Mouse (Mus musculus) gastrocnemius, adult 2 months (tissue): ENCODE results near the gene Ccrl2. TPM values are rescaled to one million over a fixed set of nuclear protein-coding genes. Genes with fewer than 3 reads are reported as not detected.

Experiments used
- DNase-seq: peaks from one replicate; pipeline ENCODE4 v3.0.0; 2022
- H3K27ac ChIP-seq: fragments of 200-600 bp; 2 replicates; pipeline ENCODE4 v1.8.1; 2022; ENCODE audit warnings: mild to moderate bottlenecking
- H3K4me3 ChIP-seq: fragments of 200-600 bp; 2 replicates; pipeline ENCODE4 v1.8.1; 2022; ENCODE audit warnings: mild to moderate bottlenecking, moderate library complexity
- CTCF ChIP-seq: fragments of 200-600 bp; IDR thresholded peaks from 2 replicates; pipeline ENCODE4 v1.8.1; 2022; ENCODE audit warnings: antibody characterized with exemption, mild to moderate bottlenecking, moderate library complexity
- intact Hi-C: fragments of 180-260 bp; cut with DNase I; formaldehyde crosslinking; loops from one replicate; pipeline ENCODE4 v1.15.1; 2025
- total RNA-seq, 2 experiments: library from RNA; stranded (reverse); gene quantifications; 2 replicates each; pipeline ENCODE4 v1.2.3; 2021

The Ccrl2 gene
- total RNA-seq, 2 experiments from 2014 or later = 3.1 to 4.0 TPM

DNA sequence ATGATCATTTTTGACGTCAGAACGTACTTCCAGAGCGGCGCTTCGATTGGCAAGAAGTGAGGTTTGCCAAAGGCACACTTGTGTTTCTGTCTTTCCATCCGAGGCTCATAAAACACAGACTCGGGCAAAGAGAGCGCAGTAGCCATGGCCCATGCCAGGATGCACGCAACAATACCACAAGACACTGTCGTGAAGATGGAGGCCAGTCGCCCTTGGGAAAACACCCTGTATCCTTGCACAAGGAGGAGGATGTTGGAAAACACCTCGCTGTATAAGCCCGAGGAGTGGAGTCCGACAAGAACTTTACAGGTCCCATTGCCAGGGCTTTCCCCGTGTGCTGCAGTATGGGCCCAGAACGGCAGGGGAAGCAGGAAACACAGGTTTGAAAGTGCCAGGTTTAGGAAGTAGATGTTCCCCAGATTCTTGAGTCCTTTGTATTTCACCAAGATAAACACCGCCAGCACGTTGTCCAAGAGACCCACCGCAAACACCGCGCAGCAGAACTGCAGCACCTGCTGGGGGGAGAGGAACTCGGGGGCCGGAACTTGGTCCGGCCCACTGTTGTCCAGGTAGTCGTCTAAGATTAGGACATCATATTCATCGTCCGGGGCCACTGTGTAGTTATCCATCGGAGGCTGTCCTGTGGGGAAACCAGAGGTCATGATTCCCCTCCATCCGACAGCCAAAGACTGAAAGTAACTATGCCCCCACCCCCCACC, 1.4 kb downstream of the Ccrl2 start:
- intact Hi-C loops = no loop called here
- no peak; the same call in 1 of the 2 replicates for TF ChIP-seq CTCF
- Histone ChIP-seq H3K4me3 (peak overlapping the region; percentile 84), H3K27ac (peak overlapping the region; percentile 94)
- no peak for DNase-seq

DNA sequence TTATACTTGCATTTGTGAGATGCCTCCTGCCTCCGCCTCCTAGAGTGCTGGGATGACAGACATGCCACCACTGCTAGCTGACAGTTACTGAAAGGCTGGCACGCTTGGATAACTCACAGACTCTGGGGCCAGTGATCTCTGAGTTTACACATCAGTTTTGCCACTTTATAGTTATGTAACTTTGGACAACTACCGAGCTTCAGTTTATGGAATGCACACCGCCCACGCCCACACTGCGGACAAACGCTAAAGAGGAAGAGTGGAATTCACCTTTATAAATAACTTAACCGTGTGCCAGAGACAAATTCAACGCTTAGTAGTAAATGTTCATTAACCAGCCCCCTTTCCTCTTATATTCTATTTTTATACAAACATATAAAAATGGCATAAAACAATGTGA, 2.4 kb downstream of the Ccrl2 start:
- Histone ChIP-seq H3K27ac (no peak overlapping the region), H3K4me3 (peak overlapping the region; percentile 84)
- DNase-seq = no peak
- TF ChIP-seq CTCF = no peak
- intact Hi-C loops = no loop called here

- Histone ChIP-seq H3K4me3 (no peak overlapping the region), H3K27ac (peak overlapping the region; percentile 46)
- TF ChIP-seq CTCF = no peak
- intact Hi-C loops = no loop called here
- no peak for DNase-seq
Measured at GRCm38 (mm10) chr9:111048452-111048851, 8.9 kb downstream of the Ccrl2 start.

- no peak; the same call in 1 of the 2 replicates for TF ChIP-seq CTCF
- peak overlapping the region; percentile 7; the same call in 1 of the 2 replicates for H3K4me3 ChIP-seq
- peak overlapping the region; percentile 20 for H3K27ac ChIP-seq
- DNase-seq = no peak
- intact Hi-C loops = no loop called here
Measured at GRCm38 (mm10) chr9:111047266-111047665, 10.1 kb downstream of the Ccrl2 start.

GRCm38 (mm10) chr9:111046222-111046621, 11.1 kb downstream of the Ccrl2 start:
- no peak for DNase-seq
- Histone ChIP-seq H3K27ac (no peak overlapping the region; the same call in 1 of the 2 replicates), H3K4me3 (no peak overlapping the region)
- intact Hi-C loops = no loop called here
- TF ChIP-seq CTCF = no peak

- no peak for TF ChIP-seq CTCF
- DNase-seq = peak; percentile 55
- Histone ChIP-seq H3K4me3 (no peak overlapping the region), H3K27ac (peak overlapping the region; percentile 62)
- intact Hi-C loops = no loop called here
Measured at GRCm38 (mm10) chr9:111042266-111042665, 15.1 kb downstream of the Ccrl2 start.

GRCm38 (mm10) chr9:111039966-111040365, 17.4 kb downstream of the Ccrl2 start:
- DNase-seq = peak; percentile 56
- no peak overlapping the region for H3K4me3 ChIP-seq
- H3K27ac ChIP-seq = no peak overlapping the region
- intact Hi-C loops = no loop called here
- TF ChIP-seq CTCF = no peak

DNA sequence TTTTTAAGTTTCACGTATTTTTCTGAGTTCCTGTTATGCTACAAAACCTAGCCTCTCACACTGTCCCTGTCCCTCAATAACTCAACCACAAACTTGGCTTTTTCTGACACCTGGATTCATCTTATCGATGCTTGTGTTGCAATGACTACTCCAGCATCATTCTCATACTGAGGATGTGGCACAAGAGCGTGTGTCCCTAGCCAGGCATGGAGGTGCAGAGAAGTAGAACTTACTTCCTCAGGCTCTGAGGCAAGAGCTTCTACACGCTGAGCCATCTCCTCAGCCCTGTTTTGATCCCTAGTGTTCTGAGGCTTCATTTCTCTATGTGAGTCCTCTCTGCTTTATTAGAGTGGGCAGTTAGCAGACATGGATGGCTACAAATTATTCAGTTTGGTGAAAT, 23.6 kb downstream of the Ccrl2 start:
- intact Hi-C loops = no loop called here
- Histone ChIP-seq H3K27ac (no peak overlapping the region), H3K4me3 (no peak overlapping the region)
- DNase-seq = no peak
- TF ChIP-seq CTCF = no peak

DNA sequence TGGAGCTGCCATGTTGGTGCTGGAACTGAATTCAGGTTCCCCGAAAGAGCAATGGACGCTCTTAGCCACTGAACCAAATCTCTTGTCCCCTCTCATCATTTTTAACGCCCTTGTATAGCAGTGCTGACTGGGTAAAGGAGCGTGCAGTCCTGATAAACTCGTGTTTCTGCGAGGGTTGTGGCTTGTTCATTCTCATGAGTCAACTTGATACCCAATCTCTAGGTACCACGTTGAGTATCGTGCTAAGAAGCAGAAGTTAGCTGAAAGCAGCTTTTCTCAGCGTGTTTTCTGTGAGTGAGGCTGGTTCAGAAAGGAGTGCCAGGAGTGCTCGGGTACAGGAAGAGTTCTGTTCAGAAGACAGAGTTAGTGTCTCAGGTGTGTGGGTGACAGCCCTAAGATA, 30.5 kb downstream of the Ccrl2 start:
- no peak for TF ChIP-seq CTCF
- no peak overlapping the region for H3K27ac ChIP-seq
- DNase-seq = no peak
- intact Hi-C loops = no loop called here
- H3K4me3 ChIP-seq = no peak overlapping the region

DNA sequence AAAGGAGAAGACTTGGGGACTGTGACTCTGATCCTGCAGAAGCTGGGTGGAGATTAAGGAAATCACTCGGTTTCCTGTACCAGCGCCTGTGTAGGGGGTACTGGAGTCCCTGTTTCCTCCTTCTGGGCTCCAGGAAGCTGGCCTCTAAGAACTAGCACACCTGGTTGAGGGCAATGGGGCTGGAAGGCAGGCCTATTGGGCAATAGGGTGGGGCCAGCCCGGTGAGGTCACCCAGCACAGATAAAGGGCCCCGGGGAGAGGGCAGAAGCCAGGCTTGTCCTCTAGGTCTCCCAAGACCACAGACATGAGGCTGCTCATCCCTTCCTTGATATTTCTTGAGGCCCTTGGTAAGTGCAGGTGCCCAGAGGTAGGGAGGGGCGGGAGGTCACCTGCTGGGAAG, 38.3 kb downstream of the Ccrl2 start, which contains the start of gene Ltf:
Gene Ltf, plus strand, starts transcription at position 250 of the 400 bp plus-strand sequence.
- no peak for DNase-seq
- Histone ChIP-seq H3K27ac (no peak within 1 kb of the TSS), H3K4me3 (no peak within 1 kb of the TSS)
- intact Hi-C loops = no loop called here
- no peak for TF ChIP-seq CTCF

- Histone ChIP-seq H3K27ac (no peak overlapping the region), H3K4me3 (no peak overlapping the region)
- DNase-seq = no peak
- TF ChIP-seq CTCF = peak; percentile 14; the same call in 1 of the 2 replicates
- intact Hi-C loops = no loop called here
Measured at GRCm38 (mm10) chr9:111015658-111016057, 41.7 kb downstream of the Ccrl2 start.

DNA sequence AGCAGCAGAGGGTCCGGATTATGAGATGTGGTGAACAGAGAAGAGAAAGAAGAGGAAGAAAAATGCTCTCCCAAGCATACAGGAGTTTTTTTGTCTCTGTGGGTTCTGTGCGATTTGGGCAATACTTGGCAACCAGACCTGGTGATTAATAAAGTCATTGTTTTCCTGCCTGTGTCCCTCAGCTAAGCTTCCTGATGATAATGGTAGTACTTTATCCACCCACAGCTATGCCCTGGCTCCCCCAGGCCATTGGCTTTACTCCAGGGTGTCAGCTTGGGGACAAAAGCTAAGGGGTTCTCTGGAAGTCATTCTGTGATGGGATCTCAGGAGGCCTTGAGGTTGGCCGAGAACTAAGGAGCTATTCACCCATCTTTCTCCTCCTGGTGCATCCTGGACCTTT, 45.3 kb downstream of the Ccrl2 start:
- intact Hi-C loops = no loop called here
- TF ChIP-seq CTCF = no peak
- Histone ChIP-seq H3K4me3 (no peak overlapping the region), H3K27ac (no peak overlapping the region)
- no peak for DNase-seq

- DNase-seq = peak; percentile 29
- no peak for TF ChIP-seq CTCF
- Histone ChIP-seq H3K4me3 (no peak overlapping the region), H3K27ac (no peak overlapping the region)
- intact Hi-C loops = no loop called here
Measured at GRCm38 (mm10) chr9:111011550-111011949, 45.8 kb downstream of the Ccrl2 start.

DNA sequence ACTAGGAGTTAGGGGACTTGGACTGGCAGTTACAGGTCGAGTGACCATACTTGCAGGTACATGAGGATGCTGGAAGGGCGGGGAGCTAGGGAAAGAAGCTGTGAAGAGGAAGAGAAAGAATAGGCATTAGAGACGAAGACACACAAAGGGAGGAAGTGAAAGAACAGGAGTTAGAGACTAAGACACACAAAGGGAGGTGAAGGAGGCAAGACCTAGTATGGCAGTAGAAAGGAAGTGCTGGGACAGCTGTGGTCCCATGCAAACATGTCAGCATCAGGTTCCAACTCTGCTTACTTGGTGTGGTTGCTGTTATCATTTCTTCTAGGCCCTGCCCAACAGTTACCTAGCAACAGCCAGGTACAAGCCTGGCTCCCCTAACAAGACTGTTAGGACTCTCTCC, 47.6 kb downstream of the Ccrl2 start:
- H3K4me3 ChIP-seq = no peak overlapping the region
- DNase-seq = no peak
- TF ChIP-seq CTCF = no peak
- intact Hi-C loops = no loop called here
- H3K27ac ChIP-seq = no peak overlapping the region
